Mouse (Mus musculus) hindbrain, embryonic 10.5 days (tissue): Measurements from ENCODE around the gene Chrnb1. TPM values are rescaled to one million over a fixed set of nuclear protein-coding genes. Genes with fewer than 3 reads are reported as not detected.
A peak's percentile ranks its signal among the peaks of the same experiment; 100 is the strongest.

Experiments
- DNase-seq: peaks from one replicate; pipeline ENCODE4 v3.0.0-alpha.2; 2017; ENCODE audit warnings: low spot score
- H3K27ac ChIP-seq: fragments of 300-500 bp; sonication (generic); 2 replicates; pipeline ENCODE4 v1.5.1; 2016; ENCODE audit warnings: mild to moderate bottlenecking, moderate library complexity
- H3K27me3 ChIP-seq: fragments of 300-500 bp; sonication (generic); 2 replicates; pipeline ENCODE4 v1.6.1; 2016; ENCODE audit warnings: mild to moderate bottlenecking; ENCODE audit not compliant: poor library complexity, insufficient read depth, severe bottlenecking
- H3K36me3 ChIP-seq: fragments of 300-500 bp; sonication (generic); 2 replicates; pipeline ENCODE4 v1.6.1; 2016; ENCODE audit warnings: mild to moderate bottlenecking, moderate library complexity
- H3K4me1 ChIP-seq: fragments of 300-500 bp; sonication (generic); replicated peaks from 2 replicates; pipeline ENCODE4 v1.6.1; 2016; ENCODE audit warnings: mild to moderate bottlenecking
- H3K4me3 ChIP-seq: fragments of 300-500 bp; sonication (generic); 2 replicates; pipeline ENCODE4 v1.5.1; 2016; ENCODE audit warnings: mild to moderate bottlenecking, moderate library complexity
- H3K9me3 ChIP-seq: fragments of 300-500 bp; sonication (generic); 2 replicates; pipeline ENCODE4 v1.6.1; 2016; ENCODE audit warnings: mild to moderate bottlenecking, moderate library complexity
- WGBS: fragments of 180-500 bp; shearing (Covaris S2); methylation state at CpG from one replicate; pipeline ENCODE4 v1.1.7; 2016; 5-methylcytosine and 5-hydroxymethylcytosine counted together
- polyA plus RNA-seq: library from polyadenylated mRNA; unstranded; fragments of >200 nt; fragmentation: Nextera tagmentation; extraction: Ambion mirVana; gene quantifications from 2 replicates; pipeline ENCODE4 v1.2.1, GENCODE M21; 2016

The Chrnb1 gene
- polyA plus RNA-seq, 1 experiment from 2014 or later, result 1.6 TPM

GRCm38 (mm10) chr11:69822080-69822479 lies 26.3 kb upstream of the Chrnb1 start, which contains the start of gene Spem1:
TSS of gene Spem1 (minus strand) at chr11:69822180.
- no peak for DNase-seq

GRCm38 (mm10) chr11:69818871-69819270 lies 23.1 kb upstream of the Chrnb1 start:
- Histone ChIP-seq H3K27ac (no peak overlapping the region), H3K4me1 (no peaks in the 10 kb centered on the region; the same call in 1 of the 2 replicates), H3K4me3 (no peak overlapping the region), H3K36me3 (0 out of 2 replicates have a peak, but pooled peaks cover 4% of the 10 kb centered on the region), H3K27me3 (no peaks in the 10 kb centered on the region), H3K9me3 (peaks cover 13% of the 10 kb centered on the region)
- WGBS, result 95% methylated on average over 8 of the region's 8 CpGs
- no peak for DNase-seq

More at GRCm38 (mm10) chr11:69822080-69822479, 26.3 kb upstream of the Chrnb1 start, which contains the start of gene Spem1:
- peaks cover 7% of the 10 kb centered on the region; the same call in 1 of the 2 replicates for H3K4me1 ChIP-seq
- H3K27me3 ChIP-seq, result no peaks in the 10 kb centered on the region
- H3K4me3 ChIP-seq, result no peak within 1 kb of the TSS
- peaks cover 36% of the 10 kb centered on the region for H3K36me3 ChIP-seq
- H3K27ac ChIP-seq, result peak within 1 kb of the TSS; percentile 31; the same call in 1 of the 2 replicates
- H3K9me3 ChIP-seq, result peaks cover 6% of the 10 kb centered on the region
- WGBS, result 92% methylated on average over 3 of the region's 3 CpGs

- no peak within 1 kb of the TSS for H3K27ac ChIP-seq
- DNase-seq, result no peak
- H3K9me3 ChIP-seq, result peaks cover 13% of the 10 kb centered on the region
- H3K4me1 ChIP-seq, result no peaks in the 10 kb centered on the region
- 92% methylated on average over 2 of the region's 2 CpGs for WGBS
- H3K36me3 ChIP-seq, result no peaks in the 10 kb centered on the region
- H3K27me3 ChIP-seq, result no peaks in the 10 kb centered on the region
- no peak within 1 kb of the TSS for H3K4me3 ChIP-seq
Observed at GRCm38 (mm10) chr11:69818365-69818764, 22.6 kb upstream of the Chrnb1 start, which contains the start of gene Spem2. TSS of gene Spem2 (minus strand) at chr11:69818465.

- Histone ChIP-seq H3K36me3 (no peaks in the 10 kb centered on the region), H3K27me3 (no peaks in the 10 kb centered on the region), H3K27ac (no peak overlapping the region), H3K4me1 (no peaks in the 10 kb centered on the region), H3K9me3 (peaks cover 13% of the 10 kb centered on the region), H3K4me3 (no peak overlapping the region)
- WGBS, result 93% methylated on average over 12 of the region's 12 CpGs
- no peak for DNase-seq
Observed at GRCm38 (mm10) chr11:69816520-69816919, 20.8 kb upstream of the Chrnb1 start.

GRCm38 (mm10) chr11:69815155-69815554 lies 19.4 kb upstream of the Chrnb1 start, which contains the start of gene Gm39566:
TSS of gene Gm39566 (minus strand) at chr11:69815298.
- WGBS, result 59% methylated on average over 10 of the region's 10 CpGs
- Histone ChIP-seq H3K27ac (no peak within 1 kb of the TSS), H3K9me3 (peaks cover 13% of the 10 kb centered on the region), H3K4me3 (no peak within 1 kb of the TSS), H3K36me3 (no peaks in the 10 kb centered on the region), H3K4me1 (no peaks in the 10 kb centered on the region), H3K27me3 (no peaks in the 10 kb centered on the region)
- DNase-seq, result no peak

- DNase-seq, result no peak
- Histone ChIP-seq H3K36me3 (no peaks in the 10 kb centered on the region), H3K9me3 (peaks cover 4% of the 10 kb centered on the region; the same call in 1 of the 2 replicates), H3K27ac (no peak overlapping the region), H3K4me1 (no peaks in the 10 kb centered on the region), H3K27me3 (peaks cover 22% of the 10 kb centered on the region), H3K4me3 (no peak overlapping the region)
Observed at GRCm38 (mm10) chr11:69810280-69810679, 14.5 kb upstream of the Chrnb1 start.

GRCm38 (mm10) chr11:69807641-69808040 lies 11.9 kb upstream of the Chrnb1 start:
- no peak overlapping the region for H3K4me3 ChIP-seq
- no peak for DNase-seq
- WGBS, result 82% methylated on average over 2 of the region's 2 CpGs
- peaks cover 25% of the 10 kb centered on the region for H3K4me1 ChIP-seq
- peaks cover 4% of the 10 kb centered on the region; the same call in 1 of the 2 replicates for H3K9me3 ChIP-seq
- no peak overlapping the region for H3K27ac ChIP-seq
- no peaks in the 10 kb centered on the region for H3K36me3 ChIP-seq
- peaks cover 48% of the 10 kb centered on the region for H3K27me3 ChIP-seq

GRCm38 (mm10) chr11:69806378-69806777 lies 10.6 kb upstream of the Chrnb1 start:
- WGBS, result 83% methylated on average over 4 of the region's 4 CpGs
- H3K27ac ChIP-seq, result no peak overlapping the region
- no peak overlapping the region for H3K4me3 ChIP-seq
- peaks cover 61% of the 10 kb centered on the region for H3K27me3 ChIP-seq
- no peaks in the 10 kb centered on the region for H3K36me3 ChIP-seq
- H3K9me3 ChIP-seq, result peaks cover 4% of the 10 kb centered on the region; the same call in 1 of the 2 replicates
- no peak for DNase-seq
- H3K4me1 ChIP-seq, result peaks cover 38% of the 10 kb centered on the region

- Histone ChIP-seq H3K9me3 (peaks cover 4% of the 10 kb centered on the region; the same call in 1 of the 2 replicates), H3K4me3 (peak within 1 kb of the TSS; percentile 66), H3K27me3 (peaks cover 72% of the 10 kb centered on the region), H3K36me3 (no peaks in the 10 kb centered on the region), H3K4me1 (peaks cover 49% of the 10 kb centered on the region), H3K27ac (no peak within 1 kb of the TSS)
- DNase-seq, result peak; percentile 17
- WGBS, result 5% methylated on average over 29 of the region's 29 CpGs
Observed at GRCm38 (mm10) chr11:69804972-69805909, 9.5 kb upstream of the Chrnb1 start, which contains the start of gene Tmem102. TSS of gene Tmem102 (minus strand) at chr11:69805624.

- peak overlapping the region; percentile 66 for H3K4me3 ChIP-seq
- H3K27ac ChIP-seq, result no peak overlapping the region
- peaks cover 79% of the 10 kb centered on the region for H3K27me3 ChIP-seq
- peaks cover 55% of the 10 kb centered on the region for H3K4me1 ChIP-seq
- WGBS, result 5% methylated on average over 12 of the region's 12 CpGs
- peaks cover 4% of the 10 kb centered on the region; the same call in 1 of the 2 replicates for H3K9me3 ChIP-seq
- no peak for DNase-seq
- no peaks in the 10 kb centered on the region for H3K36me3 ChIP-seq
Observed at GRCm38 (mm10) chr11:69804652-69804940, 8.9 kb upstream of the Chrnb1 start.

- H3K27ac ChIP-seq, result peak overlapping the region; percentile 72
- peak; percentile 74 for DNase-seq
- peaks cover 4% of the 10 kb centered on the region; the same call in 1 of the 2 replicates for H3K9me3 ChIP-seq
- H3K4me3 ChIP-seq, result peak overlapping the region; percentile 66
- peaks cover 84% of the 10 kb centered on the region for H3K27me3 ChIP-seq
- H3K4me1 ChIP-seq, result peaks cover 61% of the 10 kb centered on the region
- WGBS, result 2% methylated on average over 60 of the region's 60 CpGs
- H3K36me3 ChIP-seq, result no peaks in the 10 kb centered on the region
Observed at GRCm38 (mm10) chr11:69803786-69804651, 8.3 kb upstream of the Chrnb1 start.

- 3% methylated on average over 12 of the region's 12 CpGs for WGBS
- Histone ChIP-seq H3K27ac (peak overlapping the region; percentile 72), H3K4me1 (peaks cover 67% of the 10 kb centered on the region)
Observed at GRCm38 (mm10) chr11:69803328-69803727, 7.6 kb upstream of the Chrnb1 start.

More at GRCm38 (mm10) chr11:69803328-69803727, 7.6 kb upstream of the Chrnb1 start:
- Histone ChIP-seq H3K36me3 (no peaks in the 10 kb centered on the region), H3K9me3 (peaks cover 4% of the 10 kb centered on the region; the same call in 1 of the 2 replicates), H3K4me3 (peak overlapping the region; percentile 66), H3K27me3 (peaks cover 91% of the 10 kb centered on the region)
- no peak for DNase-seq
